Mouse (Mus musculus): ENCODE data around the gene Ccdc22.

DNA sequence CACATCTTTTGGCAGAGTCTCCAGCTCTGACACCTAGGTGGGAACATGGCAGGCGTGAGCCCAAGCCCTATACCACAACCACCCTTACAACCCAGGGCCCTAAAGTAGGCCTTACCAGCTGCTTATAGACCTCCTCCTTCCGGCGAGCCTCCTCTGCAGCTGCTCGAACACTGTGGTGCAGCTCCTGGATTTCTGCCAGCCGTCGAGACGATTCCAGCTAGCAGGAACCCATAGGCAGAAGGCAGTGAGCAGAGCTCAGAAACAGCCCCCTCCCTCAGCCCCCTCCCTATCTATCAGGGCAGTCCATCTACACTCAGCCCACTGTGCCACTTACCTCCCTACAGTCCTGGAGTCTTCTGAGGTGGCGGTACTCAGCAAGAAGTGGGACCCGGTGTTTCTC is 9.9 kb downstream of the Ccdc22 start:
- no peak for TF ChIP-seq CTCF (IDR thresholded peaks at IDR 0.05)
- no peak for TF ChIP-seq EP300 (IDR thresholded peaks at IDR 0.05)
